Mouse (Mus musculus) gastrocnemius, postnatal 36 days (tissue): Measurements from ENCODE around the gene Haus5. TPM values are rescaled to one million over a fixed set of nuclear protein-coding genes. Genes with fewer than 3 reads are reported as not detected.

Experiments used
- DNase-seq, 2 experiments: peaks; one replicate each; pipeline ENCODE4 v3.0.0; 2022
- intact Hi-C: fragments of 180-260 bp; cut with DNase I; formaldehyde crosslinking; loops from one replicate; pipeline ENCODE4 v1.15.1; 2025
- long read RNA-seq, 2 experiments: library from polyadenylated mRNA; stranded (forward); transcript quantifications; one replicate each; pipeline ENCODE4 v2.0.0; 2021
- total RNA-seq, 2 experiments: library from RNA; stranded (reverse); gene quantifications; 2 replicates each; pipeline ENCODE4 v1.2.3; 2021

Gene Haus5
- 1 to 10 TPM; 2.9 to 3.2 TPM for total RNA-seq
- long read RNA-seq, experiment 1, partial matches to known transcripts: 0 of 2 reads
- long read RNA-seq, experiment 1, other reads (novel, unspliced or antisense): 1 of 2 reads
- long read RNA-seq, experiment 2, transcript Haus5-201 (19 exons, 2,187 nt): major isoform, 5 of 6 reads
- long read RNA-seq, experiment 2, partial matches to known transcripts: 1 of 6 reads
- long read RNA-seq, experiment 2, other reads (novel, unspliced or antisense): 0 of 6 reads

GRCm38 (mm10) chr7:30664529-30665200 is at the start of gene Haus5:
TSS of gene Haus5 (minus strand) at chr7:30664994.
- intact Hi-C loops: no loop called here
- peak; percentile 77 to 89 for DNase-seq

GRCm38 (mm10) chr7:30711942-30712341 is 47.1 kb upstream of the Haus5 start, which contains the start of gene Atp4a:
TSS of gene Atp4a (plus strand) at chr7:30712209.
- DNase-seq: no peak
- intact Hi-C loops: no loop called here

- intact Hi-C loops: no loop called here
- DNase-seq: no peak
Measured at GRCm38 (mm10) chr7:30707441-30707840, 42.6 kb upstream of the Haus5 start.

GRCm38 (mm10) chr7:30706214-30706882 is 41.6 kb upstream of the Haus5 start:
- intact Hi-C loops: no loop called here
- DNase-seq: no peak

- intact Hi-C loops: no loop called here
- no peak for DNase-seq
Measured at GRCm38 (mm10) chr7:30698589-30698988, 33.8 kb upstream of the Haus5 start, which contains the start of gene 2200002J24Rik. TSS of gene 2200002J24Rik (plus strand) at chr7:30698926.

- intact Hi-C loops: no loop called here
- no peak for DNase-seq
Measured at GRCm38 (mm10) chr7:30698101-30698500, 33.3 kb upstream of the Haus5 start.

GRCm38 (mm10) chr7:30688325-30688724 is 23.5 kb upstream of the Haus5 start:
- DNase-seq: no peak
- intact Hi-C loops: no loop called here

GRCm38 (mm10) chr7:30683425-30683824 is 18.6 kb upstream of the Haus5 start:
- intact Hi-C loops: no loop called here
- DNase-seq: no peak

- DNase-seq: no peak
- intact Hi-C loops: no loop called here
Measured at GRCm38 (mm10) chr7:30681897-30682296, 17.1 kb upstream of the Haus5 start.

- no peak for DNase-seq
- intact Hi-C loops: no loop called here
Measured at GRCm38 (mm10) chr7:30678263-30678975, 13.6 kb upstream of the Haus5 start.

- no peak for DNase-seq
- intact Hi-C loops: no loop called here
Measured at GRCm38 (mm10) chr7:30671480-30671879, 6.7 kb upstream of the Haus5 start, which contains the start of gene Pmis2. TSS of gene Pmis2 (minus strand) at chr7:30671605.

GRCm38 (mm10) chr7:30669229-30669628 is 4.4 kb upstream of the Haus5 start:
- no peak for DNase-seq

GRCm38 (mm10) chr7:30665321-30665720 is 527 bp upstream of the Haus5 start:
- DNase-seq: no peak
- intact Hi-C loops: no loop called here

More at GRCm38 (mm10) chr7:30669229-30669628, 4.4 kb upstream of the Haus5 start:
- intact Hi-C loops: no loop called here

- intact Hi-C loops: loop anchor here (5.0 kb wide), 1 partner anchor 82 kb away; no protein-coding TSS in a partner anchor
Measured at GRCm38 (mm10) chr7:30649591-30650540, 14.9 kb downstream of the Haus5 start, which contains the start of gene Rbm42. TSS of gene Rbm42 (minus strand) at chr7:30650317.

GRCm38 (mm10) chr7:30639083-30639482 is 25.7 kb downstream of the Haus5 start:
- intact Hi-C loops: no loop called here
- DNase-seq: no peak

More at GRCm38 (mm10) chr7:30649591-30650540, 14.9 kb downstream of the Haus5 start, which contains the start of gene Rbm42:
- DNase-seq: peak; percentile 94 to 97

GRCm38 (mm10) chr7:30636395-30636794 is 28.4 kb downstream of the Haus5 start:
- intact Hi-C loops: no loop called here
- DNase-seq: no peak

GRCm38 (mm10) chr7:30635752-30636151 is 29.0 kb downstream of the Haus5 start, which contains the start of gene Etv2:
TSS of gene Etv2 (minus strand) at chr7:30635852.
- DNase-seq: no peak

GRCm38 (mm10) chr7:30634621-30635020 is 30.2 kb downstream of the Haus5 start:
- intact Hi-C loops: no loop called here
- DNase-seq: no peak

More at GRCm38 (mm10) chr7:30635752-30636151, 29.0 kb downstream of the Haus5 start, which contains the start of gene Etv2:
- intact Hi-C loops: no loop called here

GRCm38 (mm10) chr7:30633762-30634412 is 30.9 kb downstream of the Haus5 start:
- DNase-seq: no peak
- intact Hi-C loops: no loop called here
